Mouse (Mus musculus) adrenal gland (tissue): ENCODE results near the gene Muc15.

Source experiments
- intact Hi-C: fragments of 180-260 bp; cut with DNase I; formaldehyde crosslinking; loops from one replicate; pipeline ENCODE4 v1.15.1; 2025
- long read RNA-seq, 2 experiments: library from polyadenylated mRNA; unstranded; transcript quantifications; one replicate each; pipeline ENCODE4 v2.0.0; 2020; ENCODE audit warnings: borderline replicate concordance in 1 of 2; ENCODE audit not compliant: insufficient replicate concordance in 1 of 2

The Muc15 gene
- long read RNA-seq, experiment 1 = 0 reads
- long read RNA-seq, experiment 2 = 0 reads

GRCm38 (mm10) chr2:110721290-110721753, at the start of gene Muc15:
Gene Muc15, plus strand, starts transcription at chr2:110721340.
- intact Hi-C loops = no loop called here

- intact Hi-C loops = no loop called here
Measured at GRCm38 (mm10) chr2:110709436-110709835, 11.7 kb upstream of the Muc15 start.

GRCm38 (mm10) chr2:110710055-110710720, 11.0 kb upstream of the Muc15 start:
- intact Hi-C loops = no loop called here

- intact Hi-C loops = no loop called here
Measured at GRCm38 (mm10) chr2:110719051-110719450, 2.1 kb upstream of the Muc15 start.

GRCm38 (mm10) chr2:110722208-110722607, 1.1 kb downstream of the Muc15 start:
- intact Hi-C loops = no loop called here

- intact Hi-C loops = no loop called here
Measured at GRCm38 (mm10) chr2:110726106-110726505, 5.0 kb downstream of the Muc15 start.

GRCm38 (mm10) chr2:110737236-110737635, 16.1 kb downstream of the Muc15 start:
- intact Hi-C loops = no loop called here

- intact Hi-C loops = no loop called here
Measured at GRCm38 (mm10) chr2:110737981-110738380, 16.8 kb downstream of the Muc15 start.

GRCm38 (mm10) chr2:110739781-110740180, 18.6 kb downstream of the Muc15 start:
- intact Hi-C loops = no loop called here

- intact Hi-C loops = no loop called here
Measured at GRCm38 (mm10) chr2:110740493-110740892, 19.4 kb downstream of the Muc15 start.

GRCm38 (mm10) chr2:110757556-110757955, 36.4 kb downstream of the Muc15 start:
- intact Hi-C loops = no loop called here

GRCm38 (mm10) chr2:110759434-110759833, 38.3 kb downstream of the Muc15 start:
- intact Hi-C loops = no loop called here

- intact Hi-C loops = no loop called here
Measured at GRCm38 (mm10) chr2:110787396-110787795, 66.3 kb downstream of the Muc15 start.
